Mouse (Mus musculus) limb, embryonic 11.5 days (tissue): ENCODE measurements around the gene Smarcc2. TPM values are rescaled to one million over a fixed set of nuclear protein-coding genes. Genes with fewer than 3 reads are reported as not detected.

Experiments
- ATAC-seq: fragments of 200-750 bp; cut with Nextera tagmentation; 2 replicates; pipeline ENCODE4 v1.8.0; 2017; ENCODE audit warnings: low read depth; ENCODE audit not compliant: insufficient number of reproducible peaks, low FRiP score, low TSS enrichment
- DNase-seq: peaks from one replicate; pipeline ENCODE4 v3.0.0-alpha.2; 2015; ENCODE audit warnings: low spot score
- H3K27ac ChIP-seq: fragments of 300-500 bp; sonication (generic); replicated peaks from 2 replicates; pipeline ENCODE4 v1.5.1; 2014; ENCODE audit warnings: low read depth, mild to moderate bottlenecking, low read length
- H3K27me3 ChIP-seq: fragments of 300-500 bp; sonication (generic); 2 replicates; pipeline ENCODE4 v1.6.1; 2014; ENCODE audit warnings: mild to moderate bottlenecking, low read length, mixed read lengths; ENCODE audit not compliant: control insufficient read depth, insufficient read depth
- H3K36me3 ChIP-seq: fragments of 300-500 bp; sonication (generic); 2 replicates; pipeline ENCODE4 v1.6.1; 2014; ENCODE audit warnings: mild to moderate bottlenecking, low read length, moderate library complexity, mixed read lengths; ENCODE audit not compliant: control insufficient read depth, insufficient read depth
- H3K4me1 ChIP-seq: fragments of 300-500 bp; sonication (generic); 2 replicates; pipeline ENCODE4 v1.6.1; 2014; ENCODE audit warnings: low read length, mixed read lengths; ENCODE audit not compliant: control insufficient read depth, insufficient read depth
- H3K4me2 ChIP-seq: fragments of 300-500 bp; sonication (generic); 2 replicates; pipeline ENCODE4 v1.6.1; 2014; ENCODE audit warnings: low read depth, mild to moderate bottlenecking, moderate library complexity; ENCODE audit not compliant: severe bottlenecking
- H3K4me3 ChIP-seq: fragments of 300-500 bp; sonication (generic); 2 replicates; pipeline ENCODE4 v1.5.1; 2014; ENCODE audit warnings: low read depth, low read length
- H3K9ac ChIP-seq: fragments of 300-500 bp; sonication (generic); 2 replicates; pipeline ENCODE4 v1.6.1; 2014; ENCODE audit warnings: mild to moderate bottlenecking, low read length
- H3K9me3 ChIP-seq: fragments of 300-500 bp; sonication (generic); 2 replicates; pipeline ENCODE4 v1.6.1; 2016; ENCODE audit warnings: low read length; ENCODE audit not compliant: control insufficient read depth
- WGBS: fragments of 180-500 bp; shearing (Covaris S2); extraction: QIAGEN DNeasy Blood & Tissue Kit; methylation state at CpG from one replicate; pipeline ENCODE4 v1.1.7; 2014; 5-methylcytosine and 5-hydroxymethylcytosine counted together
- polyA plus RNA-seq: library from polyadenylated mRNA; unstranded; fragments of >200 nt; fragmentation: Nextera tagmentation; extraction: Ambion mirVana; gene quantifications from 2 replicates; pipeline ENCODE4 v1.2.1, GENCODE M21; 2014

Gene Smarcc2
- polyA plus RNA-seq, 1 experiment from 2014 or later, result 96.5 TPM

DNA sequence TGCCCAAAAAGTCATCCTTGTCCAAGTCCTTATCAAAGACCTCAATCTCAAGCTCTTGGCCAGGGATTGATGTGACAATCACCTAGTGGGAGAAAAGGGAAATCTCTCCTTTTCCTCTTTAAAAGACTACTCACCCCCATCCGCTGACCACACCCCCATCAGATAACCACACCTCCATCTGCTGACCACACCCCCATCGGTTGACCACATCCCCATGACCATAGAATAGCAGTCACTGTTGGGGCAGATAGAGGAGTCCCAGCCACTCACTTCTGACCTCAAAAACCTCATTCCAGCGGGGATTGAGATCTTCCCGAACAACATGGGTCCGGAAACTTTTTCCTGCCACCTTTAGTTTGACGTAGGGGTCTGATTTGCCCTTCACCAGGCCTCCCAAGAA lies 57.6 kb downstream of the Smarcc2 start:
- H3K9me3 ChIP-seq, result no peaks in the 10 kb centered on the region
- no peak overlapping the region for H3K27ac ChIP-seq
- H3K4me2 ChIP-seq, result no peak overlapping the region
- no peaks in the 10 kb centered on the region for H3K4me1 ChIP-seq
- 20% methylated on average over 6 of the region's 6 CpGs for WGBS
- peaks cover 33% of the 10 kb centered on the region for H3K27me3 ChIP-seq
- ATAC-seq, result no peak
- H3K4me3 ChIP-seq, result no peak overlapping the region
- no peak for DNase-seq
- H3K36me3 ChIP-seq, result no peaks in the 10 kb centered on the region; the same call in 1 of the 2 replicates
- no peak overlapping the region for H3K9ac ChIP-seq

DNA sequence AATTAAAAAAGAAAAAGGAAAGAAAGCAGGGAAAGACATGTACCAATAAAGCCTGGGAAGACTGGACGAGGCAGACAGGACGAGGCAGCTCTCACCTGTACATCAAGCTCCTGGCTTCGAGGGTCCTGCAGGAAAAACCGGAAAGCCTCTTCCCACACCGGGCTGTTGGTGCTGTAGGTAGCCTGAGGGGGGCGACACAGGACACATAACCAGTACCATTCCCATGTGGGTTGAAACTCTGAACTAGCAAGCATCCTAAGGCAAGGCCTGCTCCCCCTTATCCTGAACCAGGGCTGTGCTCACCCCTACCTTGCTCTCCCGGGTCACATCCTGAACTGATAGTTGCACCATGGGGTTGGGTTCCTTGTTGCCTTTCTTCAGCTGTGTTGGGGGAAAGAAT lies 59.8 kb downstream of the Smarcc2 start:
- ATAC-seq (no peak), DNase-seq (peak; percentile 34)
- Histone ChIP-seq H3K27ac (no peak overlapping the region), H3K4me2 (no peak overlapping the region), H3K9me3 (no peaks in the 10 kb centered on the region), H3K36me3 (no peaks in the 10 kb centered on the region; the same call in 1 of the 2 replicates), H3K4me1 (no peaks in the 10 kb centered on the region), H3K27me3 (peaks cover 44% of the 10 kb centered on the region), H3K9ac (no peak overlapping the region), H3K4me3 (no peak overlapping the region)
- 74% methylated on average over 7 of the region's 7 CpGs for WGBS

DNA sequence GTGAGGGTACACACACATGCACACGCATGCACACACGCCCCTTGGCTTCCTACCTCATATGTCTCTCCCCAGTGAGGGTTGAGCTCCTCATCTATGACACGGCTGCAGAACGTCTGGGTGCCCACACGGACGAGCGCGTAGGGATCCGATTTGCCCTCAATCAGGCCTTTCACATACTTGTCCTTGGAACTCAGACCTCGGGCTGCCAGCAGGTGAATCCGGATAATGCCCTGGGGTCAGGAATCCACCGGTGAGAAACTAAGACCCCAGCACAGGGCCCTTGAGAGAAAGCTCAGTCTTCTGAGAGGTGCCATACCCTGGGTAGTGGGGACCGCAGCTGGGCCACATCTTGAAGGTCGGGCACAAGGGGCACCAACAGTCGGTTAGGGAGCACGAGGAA lies 61.5 kb downstream of the Smarcc2 start:
- no peaks in the 10 kb centered on the region for H3K9me3 ChIP-seq
- 87% methylated on average over 16 of the region's 16 CpGs for WGBS
- peaks cover 6% of the 10 kb centered on the region; the same call in 1 of the 2 replicates for H3K4me1 ChIP-seq
- H3K36me3 ChIP-seq, result no peaks in the 10 kb centered on the region; the same call in 1 of the 2 replicates
- H3K27ac ChIP-seq, result no peak overlapping the region
- ATAC-seq, result no peak
- H3K9ac ChIP-seq, result no peak overlapping the region
- H3K4me3 ChIP-seq, result no peak overlapping the region
- no peak for DNase-seq
- peaks cover 52% of the 10 kb centered on the region for H3K27me3 ChIP-seq
- H3K4me2 ChIP-seq, result no peak overlapping the region

DNA sequence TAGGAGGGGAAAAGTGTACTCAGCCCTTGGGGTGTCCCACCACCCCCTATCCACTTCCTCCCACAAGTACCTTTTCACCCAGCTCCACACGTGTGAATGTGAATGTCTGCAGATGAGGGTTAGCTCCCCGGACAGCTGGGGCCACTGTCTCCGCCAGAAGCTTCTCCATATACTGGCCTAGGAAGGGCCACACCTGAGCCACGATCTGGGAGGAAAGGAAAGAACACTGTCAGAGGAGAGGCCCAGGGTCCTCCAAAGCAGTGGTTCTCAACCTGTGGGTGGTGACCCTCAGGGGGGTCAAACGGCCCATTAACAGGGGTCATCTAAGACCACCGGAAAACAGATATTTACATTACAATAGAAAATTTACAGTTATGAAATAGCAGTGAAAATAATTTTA lies 63.3 kb downstream of the Smarcc2 start:
- Histone ChIP-seq H3K9me3 (no peaks in the 10 kb centered on the region), H3K4me2 (no peak overlapping the region), H3K9ac (no peak overlapping the region), H3K36me3 (no peaks in the 10 kb centered on the region), H3K4me3 (no peak overlapping the region), H3K27me3 (peaks cover 38% of the 10 kb centered on the region), H3K27ac (no peak overlapping the region), H3K4me1 (peaks cover 6% of the 10 kb centered on the region; the same call in 1 of the 2 replicates)
- WGBS, result 78% methylated on average over 6 of the region's 6 CpGs
- no peak for ATAC-seq
- no peak for DNase-seq

DNA sequence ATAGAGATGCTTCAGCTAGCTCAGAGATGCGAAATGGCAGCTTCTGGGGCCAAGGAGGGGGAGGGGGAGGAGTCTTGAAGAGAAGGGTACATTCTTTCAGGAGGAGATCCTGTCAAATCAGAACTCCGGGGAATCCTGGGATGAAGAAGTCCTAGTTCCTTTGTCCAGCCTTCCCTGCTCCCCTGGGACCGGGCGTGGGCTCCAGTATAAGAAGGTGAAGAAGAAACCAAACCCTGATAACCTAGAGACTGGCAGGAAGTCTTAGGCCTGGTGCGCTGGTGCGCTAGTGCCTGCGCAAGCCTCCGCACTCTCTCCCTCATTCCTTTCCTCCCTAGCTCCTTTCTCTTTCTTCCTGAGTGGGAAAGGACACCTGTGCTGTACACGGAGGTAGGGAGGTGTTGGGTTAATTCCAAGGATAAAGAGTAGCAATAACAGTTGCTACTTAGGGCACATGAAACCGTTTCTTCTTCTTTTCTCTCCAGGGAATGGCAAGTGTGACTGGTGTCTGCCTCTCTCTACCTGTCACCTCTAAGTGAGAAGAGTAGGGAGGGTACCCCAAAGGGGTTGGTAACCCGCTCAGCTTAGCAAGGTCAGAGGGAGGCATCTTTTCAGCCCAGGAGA lies 65.2 kb downstream of the Smarcc2 start:
- ATAC-seq (no peak), DNase-seq (no peak)
- peak overlapping the region; percentile 100 for H3K4me2 ChIP-seq
- H3K9ac ChIP-seq, result peak overlapping the region; percentile 56
- 8% methylated on average over 11 of the region's 11 CpGs for WGBS
- H3K4me1 ChIP-seq, result peaks cover 6% of the 10 kb centered on the region; the same call in 1 of the 2 replicates
- peaks cover 29% of the 10 kb centered on the region for H3K27me3 ChIP-seq
- no peaks in the 10 kb centered on the region for H3K36me3 ChIP-seq
- H3K9me3 ChIP-seq, result no peaks in the 10 kb centered on the region
- H3K4me3 ChIP-seq, result peak overlapping the region; percentile 67
- no peak overlapping the region for H3K27ac ChIP-seq

DNA sequence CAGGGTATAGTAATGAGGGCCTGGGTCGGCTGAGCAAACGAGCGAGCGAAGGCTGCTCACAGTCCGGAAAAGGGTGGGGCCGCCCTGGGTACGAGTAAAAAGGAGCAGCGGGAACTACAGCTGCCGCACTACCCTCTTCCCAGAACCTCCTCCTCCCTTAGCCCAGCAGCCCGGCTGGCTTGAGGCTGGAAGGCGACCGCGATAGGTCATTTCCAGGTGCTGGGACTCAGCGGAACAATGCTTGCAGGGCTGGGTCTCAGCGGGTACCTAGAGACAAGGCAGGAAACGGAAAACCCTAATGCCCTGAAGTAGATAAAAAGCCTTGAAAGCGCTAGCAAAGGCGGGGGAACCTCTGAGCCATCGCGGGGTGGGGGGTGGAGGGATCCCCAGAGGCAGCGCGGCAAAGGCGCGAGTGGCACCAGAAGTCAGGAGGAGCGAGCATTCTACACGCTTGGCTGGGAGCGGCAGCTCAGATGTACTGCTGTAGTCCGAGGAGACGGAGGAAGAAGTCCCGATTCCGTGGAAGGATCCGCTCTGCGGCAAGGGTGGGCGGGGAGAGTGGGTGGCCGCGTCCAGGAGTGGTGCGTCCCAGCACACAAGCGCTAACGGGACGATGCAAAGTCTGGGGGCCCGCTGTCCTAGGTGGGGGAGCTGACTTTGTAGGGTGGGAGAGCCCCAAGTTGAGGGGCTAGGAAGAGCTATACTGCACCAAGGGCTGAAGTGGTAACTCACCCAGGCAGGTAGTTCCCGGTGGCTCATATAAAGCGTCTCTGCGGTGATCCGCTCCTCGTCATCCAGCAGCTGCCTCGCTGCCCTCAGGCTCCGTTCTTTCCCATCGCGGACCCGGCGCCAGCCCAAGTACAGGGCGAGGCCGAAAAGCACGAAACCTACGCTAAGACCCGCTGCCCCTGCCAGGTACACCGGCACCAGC lies 65.9 kb downstream of the Smarcc2 start:
- peak; percentile 48 for ATAC-seq
- no peak overlapping the region for H3K27ac ChIP-seq

DNA sequence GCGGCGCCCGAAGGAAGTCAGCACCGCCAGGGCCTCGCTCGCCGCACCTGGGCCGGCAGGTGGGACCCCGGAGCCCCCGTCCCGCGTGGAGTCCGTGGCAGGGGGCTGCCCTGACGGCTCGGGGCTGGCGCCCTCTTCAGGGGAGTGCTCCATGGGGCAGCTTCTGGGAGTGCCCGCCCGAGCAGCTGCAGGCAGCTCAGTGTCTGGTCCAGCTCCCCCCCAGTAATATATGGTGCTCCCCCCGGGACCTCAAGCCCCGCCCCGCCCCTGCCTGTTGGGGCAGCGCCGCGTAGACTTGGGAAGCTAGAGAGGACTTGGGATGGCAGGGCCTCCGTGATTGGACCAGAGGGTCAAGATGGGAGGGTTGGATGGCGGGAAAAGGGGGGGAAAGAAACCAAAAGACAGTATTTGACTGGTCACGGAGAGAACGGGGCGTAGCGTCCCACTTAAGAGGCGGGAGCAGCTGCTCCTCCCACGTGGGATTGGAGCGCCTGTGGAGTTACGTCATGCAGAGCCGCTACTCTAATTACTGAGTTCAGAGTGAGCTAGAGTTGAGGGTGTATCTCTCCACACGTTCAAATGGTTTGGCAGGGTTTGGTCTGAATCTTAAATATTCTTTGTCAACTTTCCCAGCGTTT lies 66.7 kb downstream of the Smarcc2 start, which contains the start of gene Esyt1:
Gene Esyt1 (minus strand): TSS at position 201 of the 638 bp plus-strand sequence.
- H3K27ac ChIP-seq, result no peak within 1 kb of the TSS
- H3K36me3 ChIP-seq, result no peaks in the 10 kb centered on the region
- under 1% methylated on average over 37 of the region's 37 CpGs for WGBS
- DNase-seq, result peak; percentile 90
- peak within 1 kb of the TSS; percentile 56 for H3K9ac ChIP-seq
- H3K27me3 ChIP-seq, result peaks cover 29% of the 10 kb centered on the region
- H3K4me2 ChIP-seq, result peak within 1 kb of the TSS; percentile 100
- ATAC-seq, result peak; percentile 95
- peak within 1 kb of the TSS; percentile 67 for H3K4me3 ChIP-seq
- H3K9me3 ChIP-seq, result no peaks in the 10 kb centered on the region
- peaks cover 6% of the 10 kb centered on the region; the same call in 1 of the 2 replicates for H3K4me1 ChIP-seq

More for the DNA sequence above, 65.9 kb downstream of the Smarcc2 start:
- Histone ChIP-seq H3K4me1 (peaks cover 6% of the 10 kb centered on the region; the same call in 1 of the 2 replicates), H3K4me3 (peak overlapping the region; percentile 67), H3K4me2 (peak overlapping the region; percentile 100), H3K36me3 (no peaks in the 10 kb centered on the region), H3K9ac (peak overlapping the region; percentile 56), H3K9me3 (no peaks in the 10 kb centered on the region), H3K27me3 (peaks cover 29% of the 10 kb centered on the region)
- WGBS, result under 1% methylated on average over 58 of the region's 58 CpGs
- peak; percentile 69 for DNase-seq
